Mouse (Mus musculus) embryo, embryonic 9.5 days (tissue): Measurements from ENCODE around the gene Odf3l2.
A peak's percentile ranks its signal among the peaks of the same experiment; 100 is the strongest.

ENCODE experiments used
- DNase-seq: peaks from one replicate; pipeline ENCODE4 v3.0.0-alpha.2; 2017; ENCODE audit errors: extremely low spot score

The Odf3l2 gene

GRCm38 (mm10) chr10:79645711-79646110 lies at the start of gene Odf3l2:
Gene Odf3l2, minus strand, starts transcription at chr10:79645738.
- no peak for DNase-seq

- no peak for DNase-seq
These were observed 48.8 kb upstream of the Odf3l2 start for GRCm38 (mm10) chr10:79694379-79694655.

- no peak for DNase-seq
These were observed 48.2 kb upstream of the Odf3l2 start for GRCm38 (mm10) chr10:79693580-79694378.

GRCm38 (mm10) chr10:79691986-79692548 lies 46.5 kb upstream of the Odf3l2 start:
- DNase-seq, result no peak

GRCm38 (mm10) chr10:79689178-79689577 lies 43.6 kb upstream of the Odf3l2 start:
- DNase-seq, result no peak

GRCm38 (mm10) chr10:79688720-79689119 lies 43.2 kb upstream of the Odf3l2 start, which contains the start of gene Gzmm:
Gene Gzmm, plus strand, starts transcription at chr10:79689020.
- no peak for DNase-seq

GRCm38 (mm10) chr10:79687513-79687912 lies 42.0 kb upstream of the Odf3l2 start:
- no peak for DNase-seq

GRCm38 (mm10) chr10:79686691-79687090 lies 41.2 kb upstream of the Odf3l2 start:
- no peak for DNase-seq

- DNase-seq, result no peak
These were observed 40.7 kb upstream of the Odf3l2 start for GRCm38 (mm10) chr10:79686219-79686618.

- no peak for DNase-seq
These were observed 39.4 kb upstream of the Odf3l2 start for GRCm38 (mm10) chr10:79684770-79685600.

- DNase-seq, result no peak
These were observed 38.4 kb upstream of the Odf3l2 start for GRCm38 (mm10) chr10:79683726-79684640.

GRCm38 (mm10) chr10:79682916-79683582 lies 37.5 kb upstream of the Odf3l2 start:
- DNase-seq, result peak; percentile 64

- DNase-seq, result peak; percentile 56
These were observed 37.0 kb upstream of the Odf3l2 start for GRCm38 (mm10) chr10:79682551-79682915.

GRCm38 (mm10) chr10:79681591-79682245 lies 36.2 kb upstream of the Odf3l2 start, which contains the start of gene Cdc34:
Gene Cdc34, plus strand, starts transcription at chr10:79682195.
- DNase-seq, result peak; percentile 99

GRCm38 (mm10) chr10:79680606-79681495 lies 35.3 kb upstream of the Odf3l2 start:
- no peak for DNase-seq

- no peak for DNase-seq
These were observed 30.0 kb upstream of the Odf3l2 start for GRCm38 (mm10) chr10:79675346-79676035.

GRCm38 (mm10) chr10:79673054-79673453 lies 27.5 kb upstream of the Odf3l2 start:
- DNase-seq, result no peak

GRCm38 (mm10) chr10:79672088-79672455 lies 26.5 kb upstream of the Odf3l2 start:
- no peak for DNase-seq
